Mouse (Mus musculus): ENCODE measurements at regions not wholly inside any gene's neighbourhood (a gene's known extent, or its start where the extent isn't known, plus 50 kb on each side); places are given as distances from the start of the nearest gene placed in this dataset.

- Histone ChIP-seq H3K9ac (replicated peaks; ENCODE audit: low read length) (no peak overlapping the region), H3K4me3 (replicated peaks; ENCODE audit: low read depth, low read length) (no peak overlapping the region)
- WGBS = 43% methylated on average over 1 of the region's 1 CpGs
Measured at GRCm38 (mm10) chr5:28596537-28597314, 129.7 kb upstream of the Shh start.

GRCm38 (mm10) chr5:28571347-28571998, 104.4 kb upstream of the Shh start:
- Histone ChIP-seq H3K27ac (replicated peaks; ENCODE audit: low read depth, low read length) (no peak overlapping the region), H3K36me3 (ENCODE audit: control insufficient read depth, insufficient read depth, low read length) (no peaks in the 10 kb centered on the region), H3K4me3 (replicated peaks; ENCODE audit: low read depth, low read length) (no peak overlapping the region), H3K27me3 (ENCODE audit: control insufficient read depth, insufficient read depth, low read length) (no peaks in the 10 kb centered on the region), H3K9ac (replicated peaks; ENCODE audit: low read length) (no peak overlapping the region), H3K4me1 (ENCODE audit: control insufficient read depth, insufficient read depth, low read length) (no peaks in the 10 kb centered on the region), H3K4me2 (ENCODE audit: low read length) (no peak overlapping the region), H3K9me3 (ENCODE audit: control insufficient read depth, low read length) (no peaks in the 10 kb centered on the region)
- no peak for DNase-seq
- 90% methylated on average over 5 of the region's 5 CpGs for WGBS
- ATAC-seq (ENCODE audit: low FRiP score, low TSS enrichment) = no peak

More at GRCm38 (mm10) chr5:28596537-28597314, 129.7 kb upstream of the Shh start:
- no peaks in the 10 kb centered on the region for H3K9me3 ChIP-seq (ENCODE audit: control insufficient read depth, low read length)
- DNase-seq = no peak
- no peak for ATAC-seq (ENCODE audit: low FRiP score, low TSS enrichment)
- no peak overlapping the region for H3K27ac ChIP-seq (replicated peaks; ENCODE audit: low read depth, low read length)
- H3K36me3 ChIP-seq (ENCODE audit: control insufficient read depth, insufficient read depth, low read length) = no peaks in the 10 kb centered on the region
- H3K4me1 ChIP-seq (ENCODE audit: control insufficient read depth, insufficient read depth, low read length) = no peaks in the 10 kb centered on the region
- H3K27me3 ChIP-seq (ENCODE audit: control insufficient read depth, insufficient read depth, low read length) = no peaks in the 10 kb centered on the region
- H3K4me2 ChIP-seq (ENCODE audit: low read length) = no peak overlapping the region

- Histone ChIP-seq H3K9ac (replicated peaks; ENCODE audit: low read length) (no peak overlapping the region), H3K4me2 (ENCODE audit: low read length) (no peak overlapping the region), H3K4me1 (ENCODE audit: control insufficient read depth, insufficient read depth, low read length) (no peaks in the 10 kb centered on the region), H3K27ac (replicated peaks; ENCODE audit: low read depth, low read length) (no peak overlapping the region), H3K27me3 (ENCODE audit: control insufficient read depth, insufficient read depth, low read length) (no peaks in the 10 kb centered on the region), H3K9me3 (ENCODE audit: control insufficient read depth, low read length) (no peaks in the 10 kb centered on the region), H3K4me3 (replicated peaks; ENCODE audit: low read depth, low read length) (no peak overlapping the region), H3K36me3 (ENCODE audit: control insufficient read depth, insufficient read depth, low read length) (no peaks in the 10 kb centered on the region)
- peak; percentile 2 for DNase-seq
- ATAC-seq (ENCODE audit: low FRiP score, low TSS enrichment) = no peak
Measured at GRCm38 (mm10) chr5:28568417-28568816, 101.4 kb upstream of the Shh start.

DNA sequence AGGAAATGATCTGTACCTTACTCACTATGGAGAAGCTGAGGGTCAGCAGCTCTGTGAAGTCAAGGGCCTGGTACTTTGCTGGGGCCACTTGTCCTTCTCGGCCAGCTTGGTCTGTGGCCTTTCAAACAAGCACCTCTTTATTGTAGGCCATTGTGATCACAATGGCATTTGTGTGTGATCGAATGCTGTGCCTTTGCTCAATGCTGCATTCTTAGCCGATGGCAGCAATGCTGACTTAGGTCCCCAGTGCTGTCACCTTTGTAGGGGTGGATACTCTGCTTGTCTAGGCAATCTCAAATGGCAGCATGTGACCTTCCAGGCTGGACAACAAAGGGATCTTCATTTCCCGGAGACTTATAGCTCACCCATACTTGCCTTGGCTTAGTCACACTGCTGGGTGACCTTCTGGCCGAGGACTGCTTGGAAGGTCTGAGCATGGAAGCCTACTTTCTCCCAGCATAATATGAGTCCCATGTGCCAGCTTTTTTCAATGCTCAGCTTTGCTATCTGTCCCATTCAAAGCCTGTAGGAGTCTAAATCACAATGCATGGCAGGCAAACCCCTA, 100.4 kb upstream of the Shh start:
- 71% methylated on average over 5 of the region's 5 CpGs for WGBS
- H3K4me3 ChIP-seq (replicated peaks; ENCODE audit: low read depth, low read length) = no peak overlapping the region
- H3K9ac ChIP-seq (replicated peaks; ENCODE audit: low read length) = no peak overlapping the region
- no peaks in the 10 kb centered on the region for H3K27me3 ChIP-seq (ENCODE audit: control insufficient read depth, insufficient read depth, low read length)
- H3K27ac ChIP-seq (replicated peaks; ENCODE audit: low read depth, low read length) = no peak overlapping the region
- no peak overlapping the region for H3K4me2 ChIP-seq (ENCODE audit: low read length)
- no peak for ATAC-seq (ENCODE audit: low FRiP score, low TSS enrichment)
- H3K4me1 ChIP-seq (ENCODE audit: control insufficient read depth, insufficient read depth, low read length) = no peaks in the 10 kb centered on the region
- no peaks in the 10 kb centered on the region for H3K9me3 ChIP-seq (ENCODE audit: control insufficient read depth, low read length)
- H3K36me3 ChIP-seq (ENCODE audit: control insufficient read depth, insufficient read depth, low read length) = no peaks in the 10 kb centered on the region
- no peak for DNase-seq

- Histone ChIP-seq H3K9me3 (ENCODE audit: control insufficient read depth, low read length) (no peaks in the 10 kb centered on the region), H3K9ac (replicated peaks; ENCODE audit: low read length) (no peak overlapping the region), H3K4me3 (replicated peaks; ENCODE audit: low read depth, low read length) (no peak overlapping the region), H3K4me2 (ENCODE audit: low read length) (no peak overlapping the region), H3K36me3 (ENCODE audit: control insufficient read depth, insufficient read depth, low read length) (no peaks in the 10 kb centered on the region), H3K27ac (replicated peaks; ENCODE audit: low read depth, low read length) (no peak overlapping the region), H3K4me1 (ENCODE audit: control insufficient read depth, insufficient read depth, low read length) (no peaks in the 10 kb centered on the region), H3K27me3 (ENCODE audit: control insufficient read depth, insufficient read depth, low read length) (no peaks in the 10 kb centered on the region)
- ATAC-seq (ENCODE audit: low FRiP score, low TSS enrichment) = no peak
- no peak for DNase-seq
- WGBS = 24% methylated on average over 3 of the region's 3 CpGs
Measured at GRCm38 (mm10) chr5:28563401-28563800, 96.3 kb upstream of the Shh start.

DNA sequence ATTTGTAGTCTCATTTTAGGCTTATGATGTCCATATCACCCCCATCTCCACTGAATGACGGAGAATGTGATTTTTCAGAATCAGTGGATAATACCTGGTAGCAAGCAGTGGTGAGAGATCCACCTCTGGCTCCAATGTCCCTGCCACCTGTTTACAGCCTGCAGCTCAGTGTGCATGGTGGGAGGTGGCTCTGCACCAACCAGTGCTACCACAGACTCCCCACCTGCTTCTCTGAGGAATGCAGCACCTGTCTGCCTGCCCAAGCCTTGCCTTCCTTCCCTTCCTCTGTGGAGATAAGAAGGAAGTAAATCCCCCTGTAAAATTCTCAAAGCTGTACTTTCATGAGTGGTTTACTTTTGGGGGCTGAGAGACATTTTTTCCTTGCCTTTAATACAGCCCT, 95.9 kb upstream of the Shh start:
- WGBS = 78% methylated on average over 1 of the region's 1 CpGs
- no peaks in the 10 kb centered on the region for H3K4me1 ChIP-seq (ENCODE audit: control insufficient read depth, insufficient read depth, low read length)

DNA sequence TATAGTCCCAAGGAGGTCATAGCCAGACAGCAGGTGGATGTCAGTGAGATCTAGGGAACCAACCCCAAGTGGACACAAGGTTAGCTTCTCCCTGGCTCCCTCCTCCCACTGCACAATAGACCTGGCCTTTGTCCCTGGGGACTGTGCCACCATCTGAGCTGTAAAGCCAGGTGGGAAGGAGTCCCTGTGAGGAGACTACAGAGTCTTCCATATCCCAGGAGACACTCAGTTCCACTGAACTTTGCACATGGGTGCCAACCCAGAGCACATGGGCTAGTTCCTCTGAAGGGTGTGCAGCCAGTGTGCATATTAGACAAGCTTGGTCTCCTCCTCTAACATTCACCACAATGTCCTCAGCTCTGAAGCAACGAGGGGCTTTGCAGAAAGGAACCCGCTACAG, 86.5 kb upstream of the Shh start:
- Histone ChIP-seq H3K36me3 (ENCODE audit: control insufficient read depth, insufficient read depth, low read length) (no peaks in the 10 kb centered on the region), H3K4me3 (replicated peaks; ENCODE audit: low read depth, low read length) (no peak overlapping the region), H3K27ac (replicated peaks; ENCODE audit: low read depth, low read length) (no peak overlapping the region), H3K9me3 (ENCODE audit: control insufficient read depth, low read length) (no peaks in the 10 kb centered on the region), H3K9ac (replicated peaks; ENCODE audit: low read length) (no peak overlapping the region), H3K4me1 (ENCODE audit: control insufficient read depth, insufficient read depth, low read length) (no peaks in the 10 kb centered on the region), H3K4me2 (ENCODE audit: low read length) (no peak overlapping the region), H3K27me3 (ENCODE audit: control insufficient read depth, insufficient read depth, low read length) (no peaks in the 10 kb centered on the region)
- 88% methylated on average over 2 of the region's 2 CpGs for WGBS
- DNase-seq (no peak), ATAC-seq (ENCODE audit: low FRiP score, low TSS enrichment) (no peak)

More for the DNA sequence above, 95.9 kb upstream of the Shh start:
- no peak for ATAC-seq (ENCODE audit: low FRiP score, low TSS enrichment)
- H3K4me2 ChIP-seq (ENCODE audit: low read length) = no peak overlapping the region
- no peak overlapping the region for H3K27ac ChIP-seq (replicated peaks; ENCODE audit: low read depth, low read length)
- H3K27me3 ChIP-seq (ENCODE audit: control insufficient read depth, insufficient read depth, low read length) = no peaks in the 10 kb centered on the region
- no peaks in the 10 kb centered on the region for H3K36me3 ChIP-seq (ENCODE audit: control insufficient read depth, insufficient read depth, low read length)
- H3K9me3 ChIP-seq (ENCODE audit: control insufficient read depth, low read length) = no peaks in the 10 kb centered on the region
- no peak overlapping the region for H3K4me3 ChIP-seq (replicated peaks; ENCODE audit: low read depth, low read length)
- no peak for DNase-seq
- no peak overlapping the region for H3K9ac ChIP-seq (replicated peaks; ENCODE audit: low read length)

- no peaks in the 10 kb centered on the region for H3K9me3 ChIP-seq (ENCODE audit: control insufficient read depth, low read length)
- H3K4me1 ChIP-seq (ENCODE audit: control insufficient read depth, insufficient read depth, low read length) = no peaks in the 10 kb centered on the region
- no peak overlapping the region for H3K27ac ChIP-seq (replicated peaks; ENCODE audit: low read depth, low read length)
- 46% methylated on average over 6 of the region's 6 CpGs for WGBS
- DNase-seq (no peak), ATAC-seq (ENCODE audit: low FRiP score, low TSS enrichment) (no peak)
- H3K4me3 ChIP-seq (replicated peaks; ENCODE audit: low read depth, low read length) = no peak overlapping the region
- H3K36me3 ChIP-seq (ENCODE audit: control insufficient read depth, insufficient read depth, low read length) = no peaks in the 10 kb centered on the region
- no peaks in the 10 kb centered on the region for H3K27me3 ChIP-seq (ENCODE audit: control insufficient read depth, insufficient read depth, low read length)
- H3K9ac ChIP-seq (replicated peaks; ENCODE audit: low read length) = no peak overlapping the region
- H3K4me2 ChIP-seq (ENCODE audit: low read length) = no peak overlapping the region
Measured at GRCm38 (mm10) chr5:28530202-28530855, 63.3 kb upstream of the Shh start.

All from midbrain, embryonic 14.5 days (tissue).